Mouse (Mus musculus): ENCODE results near the gene Ndufab1. TPM values are rescaled to one million over a fixed set of nuclear protein-coding genes. Genes with fewer than 3 reads are reported as not detected.

Ndufab1 gene
- total and polyA plus RNA-seq, 3 experiments, result 156 to 366 (median 248) TPM

DNA sequence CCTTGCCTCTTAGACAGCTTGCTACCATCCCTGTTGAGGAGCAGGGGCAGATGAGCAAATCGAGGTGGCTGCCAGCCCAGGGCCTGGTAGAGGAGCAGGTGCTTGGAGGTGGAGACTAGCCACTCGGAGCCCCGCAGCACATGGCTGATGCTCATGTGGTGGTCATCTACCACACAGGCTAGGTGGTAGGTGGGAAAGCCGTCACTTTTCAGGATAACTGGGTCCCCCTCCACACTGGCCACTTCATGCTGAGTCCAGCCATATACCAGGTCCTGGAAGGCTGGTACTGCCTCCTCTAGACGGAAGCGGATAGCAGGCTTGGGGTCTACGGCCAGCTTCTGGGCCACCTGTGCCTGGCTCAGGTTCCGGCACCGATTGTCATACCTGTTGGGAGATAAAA, 53.5 kb downstream of the Ndufab1 start:
- no peak for TF ChIP-seq CHD2 (IDR thresholded peaks at IDR 0.05; ENCODE audit: low read length)
- TF ChIP-seq SIN3A (IDR thresholded peaks at IDR 0.05; ENCODE audit: low read length), result no peak
- TF ChIP-seq USF1 (IDR thresholded peaks at IDR 0.05; ENCODE audit: low read depth, low read length), result no peak
- no peak for TF ChIP-seq EP300 (IDR thresholded peaks at IDR 0.05; ENCODE audit: low read length)

DNA sequence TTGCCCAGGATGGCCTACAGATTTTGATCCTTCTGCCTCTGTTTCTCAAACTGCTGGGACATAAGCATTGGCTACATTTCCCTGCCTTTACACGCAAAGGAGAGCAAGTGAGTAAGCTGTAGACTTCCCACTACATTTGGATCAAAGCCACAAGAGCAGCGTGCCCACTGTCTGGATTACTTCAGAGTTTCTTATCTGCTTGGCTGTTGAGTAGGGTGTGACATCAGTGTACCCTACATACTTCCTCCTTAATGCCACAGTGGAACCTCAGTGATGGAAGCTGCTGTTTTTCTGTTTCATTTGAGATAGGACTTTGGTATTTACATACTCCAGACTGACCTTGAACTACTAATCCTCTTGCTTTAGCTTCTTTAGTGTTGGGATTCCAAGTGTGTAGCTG, 54.9 kb downstream of the Ndufab1 start:
- Histone ChIP-seq H3K9ac (ENCODE audit: insufficient read depth, low read depth) (no peak overlapping the region), H3K4me3 (replicated peaks in 1 of 3; ENCODE audit: low read depth in 2 of 3, low read length in 2 of 3, poor library complexity in 1 of 3) (no peak overlapping the region), H3K27ac (ENCODE audit: insufficient read depth, low read depth) (no peak overlapping the region), H3K4me2 (ENCODE audit: insufficient read depth, low read depth, poor library complexity, severe bottlenecking) (no peak overlapping the region), H3K36me3 (replicated peaks in 1 of 2; ENCODE audit: control insufficient read depth in 1 of 2, insufficient read depth in 1 of 2, low read length in 1 of 2) (peaks cover 37 to 74% of the 10 kb centered on the region in 2 experiments), H3K79me2 (replicated peaks; ENCODE audit: control insufficient read depth, extremely low read depth, insufficient read depth, poor library complexity, severe bottlenecking) (no peaks in the 10 kb centered on the region), H3K9me3 (replicated peaks; ENCODE audit: low read length) (no peaks in the 10 kb centered on the region), H3K27me3 (replicated peaks) (no peaks in the 10 kb centered on the region), H3K4me1 (ENCODE audit: control insufficient read depth in 1 of 2, insufficient read depth in 2 of 2) (no peaks in the 10 kb centered on the region)
- TF ChIP-seq CTCF (conservative IDR thresholded peaks at IDR 0.05 in 1 of 2, IDR thresholded peaks at IDR 0.05 in 1 of 2; ENCODE audit: low read depth in 2 of 2, low read length in 2 of 2) (no peak), USF1 (IDR thresholded peaks at IDR 0.05; ENCODE audit: low read depth, low read length) (no peak), KAT2A (IDR thresholded peaks at IDR 0.05; ENCODE audit: insufficient replicate concordance, low read length) (no peak), PAX5 (IDR thresholded peaks at IDR 0.05; ENCODE audit: low read length) (no peak), ZMIZ1 (IDR thresholded peaks at IDR 0.05; ENCODE audit: low read depth, low read length) (no peak), TBP (conservative IDR thresholded peaks at IDR 0.05; ENCODE audit: low read depth, low read length) (no peak), EP300 (IDR thresholded peaks at IDR 0.05; ENCODE audit: low read length) (no peak), SIN3A (IDR thresholded peaks at IDR 0.05; ENCODE audit: low read length) (no peak), MEF2A (IDR thresholded peaks at IDR 0.05; ENCODE audit: borderline replicate concordance, low read depth, low read length) (no peak), GABPA (IDR thresholded peaks at IDR 0.05; ENCODE audit: insufficient replicate concordance, low read depth, low read length) (no peak)
- in situ Hi-C loops (cut with MboI; ENCODE audit: low pct_ligation_motif_present, low pct_unique_long_range_greater_than_20kb, low sequenced_read_pairs) (no loop called here), dilution Hi-C loops (cut with MboI; ENCODE audit: extremely low pct_ligation_motif_present, extremely low pct_unique_long_range_greater_than_20kb, low sequenced_read_pairs) (no loop called here)
- DNase-seq (ENCODE audit: extremely low read depth), result no peak

More for the DNA sequence above, 53.5 kb downstream of the Ndufab1 start:
- H3K27me3 ChIP-seq (replicated peaks), result no peaks in the 10 kb centered on the region
- H3K27ac ChIP-seq (ENCODE audit: insufficient read depth, low read depth), result no peak overlapping the region
- dilution Hi-C loops (cut with MboI; ENCODE audit: extremely low pct_ligation_motif_present, extremely low pct_unique_long_range_greater_than_20kb, low sequenced_read_pairs), result no loop called here
- DNase-seq (ENCODE audit: extremely low read depth), result no peak
- no peaks in the 10 kb centered on the region for H3K9me3 ChIP-seq (replicated peaks; ENCODE audit: low read length)
- no peak overlapping the region for H3K4me2 ChIP-seq (ENCODE audit: insufficient read depth, low read depth, poor library complexity, severe bottlenecking)
- no peaks in the 10 kb centered on the region for H3K79me2 ChIP-seq (replicated peaks; ENCODE audit: control insufficient read depth, extremely low read depth, insufficient read depth, poor library complexity, severe bottlenecking)
- no peak overlapping the region for H3K9ac ChIP-seq (ENCODE audit: insufficient read depth, low read depth)
- no peaks in the 10 kb centered on the region for H3K4me1 ChIP-seq (ENCODE audit: control insufficient read depth in 1 of 2, insufficient read depth in 2 of 2)
- H3K36me3 ChIP-seq (replicated peaks in 1 of 2; ENCODE audit: control insufficient read depth in 1 of 2, insufficient read depth in 1 of 2, low read length in 1 of 2), result peaks cover 40 to 68% of the 10 kb centered on the region in 2 experiments
- no peak overlapping the region for H3K4me3 ChIP-seq (replicated peaks in 1 of 3; ENCODE audit: low read depth in 2 of 3, low read length in 2 of 3, poor library complexity in 1 of 3)
- in situ Hi-C loops (cut with MboI; ENCODE audit: low pct_ligation_motif_present, low pct_unique_long_range_greater_than_20kb, low sequenced_read_pairs), result no loop called here

- H3K9me3 ChIP-seq (replicated peaks; ENCODE audit: low read length), result no peaks in the 10 kb centered on the region
- H3K36me3 ChIP-seq (replicated peaks in 1 of 2; ENCODE audit: control insufficient read depth in 1 of 2, insufficient read depth in 1 of 2, low read length in 1 of 2), result peaks cover 36 to 76% of the 10 kb centered on the region in 2 experiments
- TF ChIP-seq IRF4 (IDR thresholded peaks at IDR 0.05; ENCODE audit: low read depth, low read length) (no peak), TBP (conservative IDR thresholded peaks at IDR 0.05; ENCODE audit: low read depth, low read length) (no peak), MEF2A (IDR thresholded peaks at IDR 0.05; ENCODE audit: borderline replicate concordance, low read depth, low read length) (no peak), JUN (IDR thresholded peaks at IDR 0.05; ENCODE audit: insufficient read depth, low read depth, low read length) (no peak), MAX (IDR thresholded peaks at IDR 0.05; ENCODE audit: low read length) (no peak), MYC (IDR thresholded peaks at IDR 0.05; ENCODE audit: low read depth, low read length) (no peak), CTCF (conservative IDR thresholded peaks at IDR 0.05 in 1 of 2, IDR thresholded peaks at IDR 0.05 in 1 of 2; ENCODE audit: low read depth in 2 of 2, low read length in 2 of 2) (no peak), GABPA (IDR thresholded peaks at IDR 0.05; ENCODE audit: insufficient replicate concordance, low read depth, low read length) (no peak), TCF12 (IDR thresholded peaks at IDR 0.05; ENCODE audit: low read depth, low read length) (no peak), ZMIZ1 (IDR thresholded peaks at IDR 0.05; ENCODE audit: low read depth, low read length) (no peak), RAD21 (IDR thresholded peaks at IDR 0.05; ENCODE audit: low read depth, low read length) (no peak), CHD2 (IDR thresholded peaks at IDR 0.05; ENCODE audit: low read length) (no peak), USF1 (IDR thresholded peaks at IDR 0.05; ENCODE audit: low read depth, low read length) (no peak), ZKSCAN1 (IDR thresholded peaks at IDR 0.05; ENCODE audit: borderline replicate concordance, low read depth, low read length) (no peak), E2F4 (IDR thresholded peaks at IDR 0.05; ENCODE audit: insufficient replicate concordance, low read depth, low read length) (no peak)
- no peaks in the 10 kb centered on the region for H3K4me1 ChIP-seq (ENCODE audit: control insufficient read depth in 1 of 2, insufficient read depth in 2 of 2)
- H3K9ac ChIP-seq (ENCODE audit: insufficient read depth, low read depth), result no peak overlapping the region
- in situ Hi-C loops (cut with MboI; ENCODE audit: low pct_ligation_motif_present, low pct_unique_long_range_greater_than_20kb, low sequenced_read_pairs) (no loop called here), dilution Hi-C loops (cut with MboI; ENCODE audit: extremely low pct_ligation_motif_present, extremely low pct_unique_long_range_greater_than_20kb, low sequenced_read_pairs) (no loop called here)
- no peak overlapping the region for H3K4me2 ChIP-seq (ENCODE audit: insufficient read depth, low read depth, poor library complexity, severe bottlenecking)
- H3K4me3 ChIP-seq (replicated peaks in 1 of 3; ENCODE audit: low read depth in 2 of 3, low read length in 2 of 3, poor library complexity in 1 of 3), result no peak overlapping the region
- no peaks in the 10 kb centered on the region for H3K27me3 ChIP-seq (replicated peaks)
- no peaks in the 10 kb centered on the region for H3K79me2 ChIP-seq (replicated peaks; ENCODE audit: control insufficient read depth, extremely low read depth, insufficient read depth, poor library complexity, severe bottlenecking)
- no peak overlapping the region for H3K27ac ChIP-seq (ENCODE audit: insufficient read depth, low read depth)
- DNase-seq (ENCODE audit: extremely low read depth), result no peak
These were observed 56.0 kb downstream of the Ndufab1 start for GRCm38 (mm10) chr7:122045711-122046110.
